Mouse (Mus musculus): Measurements from ENCODE around the gene Cstf1. TPM values are rescaled to one million over a fixed set of nuclear protein-coding genes. Genes with fewer than 3 reads are reported as not detected.

Gene Cstf1
- total RNA-seq, 2 experiments from 2014 or later, result 33.2 to 33.4 TPM

- no peak for DNase-seq (ENCODE audit: low spot score in 2 of 2)
Observed at GRCm38 (mm10) chr2:172371258-172371657, 777 bp downstream of the Cstf1 start.

GRCm38 (mm10) chr2:172376551-172376950 lies 6.1 kb downstream of the Cstf1 start:
- DNase-seq (ENCODE audit: low spot score in 2 of 2), result no peak

GRCm38 (mm10) chr2:172376999-172377515 lies 6.6 kb downstream of the Cstf1 start:
- DNase-seq (ENCODE audit: low spot score in 2 of 2), result no peak

GRCm38 (mm10) chr2:172378332-172378731 lies 7.9 kb downstream of the Cstf1 start:
- DNase-seq (ENCODE audit: low spot score in 2 of 2), result no peak

GRCm38 (mm10) chr2:172380513-172380912 lies 10.0 kb downstream of the Cstf1 start:
- DNase-seq (ENCODE audit: low spot score in 2 of 2), result no peak

GRCm38 (mm10) chr2:172381341-172381740 lies 10.9 kb downstream of the Cstf1 start:
- DNase-seq (ENCODE audit: low spot score in 2 of 2), result no peak

GRCm38 (mm10) chr2:172381898-172382297 lies 11.4 kb downstream of the Cstf1 start:
- DNase-seq (ENCODE audit: low spot score in 2 of 2), result no peak

- DNase-seq (ENCODE audit: low spot score in 2 of 2), result no peak
Observed at GRCm38 (mm10) chr2:172384715-172385114, 14.2 kb downstream of the Cstf1 start.

- no peak for DNase-seq (ENCODE audit: low spot score in 2 of 2)
Observed at GRCm38 (mm10) chr2:172390341-172390740, 19.9 kb downstream of the Cstf1 start.

GRCm38 (mm10) chr2:172392041-172392521 lies 21.6 kb downstream of the Cstf1 start:
- DNase-seq (ENCODE audit: low spot score in 2 of 2), result no peak

GRCm38 (mm10) chr2:172393391-172394051 lies 23.0 kb downstream of the Cstf1 start, which contains the start of gene Cass4:
Cass4 (plus strand) TSS chr2:172393794.
- no peak for DNase-seq (ENCODE audit: low spot score in 2 of 2)

GRCm38 (mm10) chr2:172394052-172394392 lies 23.5 kb downstream of the Cstf1 start:
- no peak for DNase-seq (ENCODE audit: low spot score in 2 of 2)

- DNase-seq (ENCODE audit: low spot score in 2 of 2), result no peak
Observed at GRCm38 (mm10) chr2:172394671-172395070, 24.2 kb downstream of the Cstf1 start.

- no peak for DNase-seq (ENCODE audit: low spot score in 2 of 2)
Observed at GRCm38 (mm10) chr2:172395961-172396360, 25.5 kb downstream of the Cstf1 start.

GRCm38 (mm10) chr2:172399901-172400300 lies 29.4 kb downstream of the Cstf1 start:
- no peak for DNase-seq (ENCODE audit: low spot score in 2 of 2)

GRCm38 (mm10) chr2:172401116-172401825 lies 30.8 kb downstream of the Cstf1 start:
- no peak for DNase-seq (ENCODE audit: low spot score in 2 of 2)

GRCm38 (mm10) chr2:172404239-172404638 lies 33.8 kb downstream of the Cstf1 start:
- no peak for DNase-seq (ENCODE audit: low spot score in 2 of 2)

- no peak for DNase-seq (ENCODE audit: low spot score in 2 of 2)
Observed at GRCm38 (mm10) chr2:172405011-172405410, 34.5 kb downstream of the Cstf1 start.

GRCm38 (mm10) chr2:172406173-172406572 lies 35.7 kb downstream of the Cstf1 start:
- no peak for DNase-seq (ENCODE audit: low spot score in 2 of 2)

GRCm38 (mm10) chr2:172407499-172407898 lies 37.0 kb downstream of the Cstf1 start:
- no peak for DNase-seq (ENCODE audit: low spot score in 2 of 2)

- DNase-seq (ENCODE audit: low spot score in 2 of 2), result no peak
Observed at GRCm38 (mm10) chr2:172410686-172411085, 40.2 kb downstream of the Cstf1 start.

GRCm38 (mm10) chr2:172411091-172411490 lies 40.6 kb downstream of the Cstf1 start:
- no peak for DNase-seq (ENCODE audit: low spot score in 2 of 2)

All from adrenal gland, adult 18-20 months (tissue).